Mouse (Mus musculus) hindbrain, embryonic 15.5 days (tissue): Measurements from ENCODE around the gene Kif5c. TPM values are rescaled to one million over a fixed set of nuclear protein-coding genes. Genes with fewer than 3 reads are reported as not detected.

Experiments used
- ATAC-seq: fragments of 200-750 bp; cut with Nextera tagmentation; 2 replicates; pipeline ENCODE4 v1.8.0; 2017; ENCODE audit warnings: low read depth, moderate number of reproducible peaks, moderate TSS enrichment; ENCODE audit not compliant: low FRiP score
- H3K27ac ChIP-seq: fragments of 300-500 bp; sonication (generic); replicated peaks from 2 replicates; pipeline ENCODE4 v1.5.1; 2015; ENCODE audit warnings: mild to moderate bottlenecking, inconsistent platforms
- H3K27me3 ChIP-seq: fragments of 300-500 bp; sonication (generic); 2 replicates; pipeline ENCODE4 v1.6.1; 2015; ENCODE audit warnings: control low read depth, inconsistent platforms
- H3K36me3 ChIP-seq: fragments of 300-500 bp; sonication (generic); 2 replicates; pipeline ENCODE4 v1.6.1; 2015; ENCODE audit warnings: control low read depth, inconsistent platforms
- H3K4me1 ChIP-seq: fragments of 300-500 bp; sonication (generic); replicated peaks from 2 replicates; pipeline ENCODE4 v1.6.1; 2015; ENCODE audit warnings: control low read depth, inconsistent platforms
- H3K4me2 ChIP-seq: fragments of 300-500 bp; sonication (generic); 2 replicates; pipeline ENCODE4 v1.6.1; 2015; ENCODE audit warnings: moderate library complexity, mild to moderate bottlenecking, inconsistent platforms
- H3K4me3 ChIP-seq: fragments of 300-500 bp; sonication (generic); 2 replicates; pipeline ENCODE4 v1.5.1; 2015; ENCODE audit warnings: mild to moderate bottlenecking, inconsistent platforms
- H3K9ac ChIP-seq: fragments of 300-500 bp; sonication (generic); 2 replicates; pipeline ENCODE4 v1.6.1; 2015; ENCODE audit warnings: inconsistent platforms
- H3K9me3 ChIP-seq: fragments of 300-500 bp; sonication (generic); 2 replicates; pipeline ENCODE4 v1.6.1; 2016; ENCODE audit warnings: control low read depth, inconsistent platforms
- WGBS: fragments of 180-500 bp; shearing (Covaris S2); methylation state at CpG from one replicate; pipeline ENCODE4 v1.1.7; 2015; 5-methylcytosine and 5-hydroxymethylcytosine counted together
- polyA plus RNA-seq: library from polyadenylated mRNA; unstranded; fragments of >200 nt; fragmentation: Nextera tagmentation; extraction: Ambion mirVana; gene quantifications from 2 replicates; pipeline ENCODE4 v1.2.1, GENCODE M21; 2015

The Kif5c gene
- polyA plus RNA-seq, 1 experiment from 2014 or later: 188 TPM

GRCm38 (mm10) chr2:49788051-49788418 lies 168.9 kb downstream of the Kif5c start:
- under 1% methylated on average over 14 of the region's 14 CpGs for WGBS
- peaks cover 12% of the 10 kb centered on the region for H3K4me1 ChIP-seq
- H3K36me3 ChIP-seq: no peaks in the 10 kb centered on the region
- peak overlapping the region; percentile 65 for H3K9ac ChIP-seq
- peak overlapping the region; percentile 100 for H3K4me2 ChIP-seq
- H3K27ac ChIP-seq: no peak overlapping the region
- no peaks in the 10 kb centered on the region for H3K9me3 ChIP-seq
- peak overlapping the region; percentile 55 for H3K4me3 ChIP-seq
- peak; percentile 49; the same call in 1 of the 2 replicates for ATAC-seq
- peaks cover 28% of the 10 kb centered on the region for H3K27me3 ChIP-seq

- Histone ChIP-seq H3K4me2 (peak overlapping the region; percentile 100), H3K36me3 (no peaks in the 10 kb centered on the region), H3K9me3 (no peaks in the 10 kb centered on the region), H3K4me3 (no peak overlapping the region), H3K4me1 (peaks cover 12% of the 10 kb centered on the region), H3K27ac (no peak overlapping the region), H3K9ac (no peak overlapping the region), H3K27me3 (peaks cover 28% of the 10 kb centered on the region)
- 20% methylated on average over 3 of the region's 3 CpGs for WGBS
- ATAC-seq: peak; percentile 25; the same call in 1 of the 2 replicates
These were observed 169.5 kb downstream of the Kif5c start for GRCm38 (mm10) chr2:49788643-49789042.

GRCm38 (mm10) chr2:49789078-49789477 lies 170.0 kb downstream of the Kif5c start:
- no peaks in the 10 kb centered on the region for H3K36me3 ChIP-seq
- no peak overlapping the region for H3K4me3 ChIP-seq
- no peak overlapping the region for H3K27ac ChIP-seq
- no peak overlapping the region for H3K9ac ChIP-seq
- H3K4me2 ChIP-seq: 0 out of 2 replicates have a peak overlapping the region, but pooled peaks have one; percentile 100
- no peak for ATAC-seq
- 75% methylated on average over 6 of the region's 6 CpGs for WGBS
- H3K9me3 ChIP-seq: no peaks in the 10 kb centered on the region
- peaks cover 12% of the 10 kb centered on the region for H3K4me1 ChIP-seq
- H3K27me3 ChIP-seq: peaks cover 28% of the 10 kb centered on the region

GRCm38 (mm10) chr2:49789504-49789903 lies 170.4 kb downstream of the Kif5c start:
- Histone ChIP-seq H3K27ac (no peak overlapping the region), H3K4me3 (no peak overlapping the region), H3K9ac (no peak overlapping the region), H3K4me2 (no peak overlapping the region), H3K36me3 (no peaks in the 10 kb centered on the region), H3K4me1 (peaks cover 12% of the 10 kb centered on the region), H3K27me3 (peaks cover 28% of the 10 kb centered on the region), H3K9me3 (no peaks in the 10 kb centered on the region)
- no peak for ATAC-seq
- WGBS: 80% methylated on average over 5 of the region's 5 CpGs

GRCm38 (mm10) chr2:49797444-49798143 lies 178.5 kb downstream of the Kif5c start:
- no peak for ATAC-seq
- H3K4me3 ChIP-seq: no peak overlapping the region
- no peak overlapping the region for H3K9ac ChIP-seq
- no peaks in the 10 kb centered on the region for H3K27me3 ChIP-seq
- 60% methylated on average over 14 of the region's 14 CpGs for WGBS
- H3K4me1 ChIP-seq: no peaks in the 10 kb centered on the region
- no peak overlapping the region for H3K4me2 ChIP-seq
- H3K36me3 ChIP-seq: no peaks in the 10 kb centered on the region
- H3K9me3 ChIP-seq: no peaks in the 10 kb centered on the region
- no peak overlapping the region for H3K27ac ChIP-seq

- H3K4me2 ChIP-seq: no peak overlapping the region
- no peak overlapping the region for H3K9ac ChIP-seq
- no peak overlapping the region for H3K27ac ChIP-seq
- H3K4me1 ChIP-seq: no peaks in the 10 kb centered on the region
- ATAC-seq: no peak; the same call in 1 of the 2 replicates
- H3K27me3 ChIP-seq: no peaks in the 10 kb centered on the region
- no peaks in the 10 kb centered on the region for H3K36me3 ChIP-seq
- no peaks in the 10 kb centered on the region for H3K9me3 ChIP-seq
- no peak overlapping the region for H3K4me3 ChIP-seq
- WGBS: 81% methylated on average over 8 of the region's 8 CpGs
These were observed 185.3 kb downstream of the Kif5c start for GRCm38 (mm10) chr2:49804448-49804847.

GRCm38 (mm10) chr2:49805736-49806371 lies 186.8 kb downstream of the Kif5c start:
- Histone ChIP-seq H3K4me3 (no peak overlapping the region), H3K9me3 (no peaks in the 10 kb centered on the region), H3K4me2 (no peak overlapping the region), H3K27me3 (no peaks in the 10 kb centered on the region), H3K4me1 (no peaks in the 10 kb centered on the region), H3K9ac (no peak overlapping the region), H3K36me3 (no peaks in the 10 kb centered on the region), H3K27ac (no peak overlapping the region)
- no peak for ATAC-seq
- WGBS: 56% methylated on average over 11 of the region's 11 CpGs

- H3K27me3 ChIP-seq: no peaks in the 10 kb centered on the region
- no peak overlapping the region for H3K27ac ChIP-seq
- no peaks in the 10 kb centered on the region for H3K36me3 ChIP-seq
- no peak overlapping the region for H3K9ac ChIP-seq
- no peak overlapping the region for H3K4me2 ChIP-seq
- H3K4me1 ChIP-seq: peaks cover 6% of the 10 kb centered on the region
- no peak overlapping the region for H3K4me3 ChIP-seq
- WGBS: 93% methylated on average over 6 of the region's 6 CpGs
- H3K9me3 ChIP-seq: no peaks in the 10 kb centered on the region
- ATAC-seq: no peak
These were observed 190.4 kb downstream of the Kif5c start for GRCm38 (mm10) chr2:49809496-49809895.

- Histone ChIP-seq H3K36me3 (no peaks in the 10 kb centered on the region), H3K9ac (no peak overlapping the region), H3K9me3 (no peaks in the 10 kb centered on the region), H3K4me1 (peaks cover 6% of the 10 kb centered on the region), H3K4me2 (no peak overlapping the region), H3K27me3 (no peaks in the 10 kb centered on the region), H3K27ac (no peak overlapping the region), H3K4me3 (no peak overlapping the region)
- 19% methylated on average over 11 of the region's 11 CpGs for WGBS
- no peak for ATAC-seq
These were observed 192.3 kb downstream of the Kif5c start for GRCm38 (mm10) chr2:49811420-49811819.

GRCm38 (mm10) chr2:49811871-49812363 lies 192.8 kb downstream of the Kif5c start:
- H3K4me2 ChIP-seq: no peak overlapping the region
- H3K9me3 ChIP-seq: no peaks in the 10 kb centered on the region
- H3K27me3 ChIP-seq: no peaks in the 10 kb centered on the region
- no peaks in the 10 kb centered on the region for H3K36me3 ChIP-seq
- H3K27ac ChIP-seq: no peak overlapping the region
- 33% methylated on average over 4 of the region's 4 CpGs for WGBS
- no peak overlapping the region for H3K4me3 ChIP-seq
- no peak for ATAC-seq
- H3K9ac ChIP-seq: no peak overlapping the region
- H3K4me1 ChIP-seq: peaks cover 6% of the 10 kb centered on the region

- Histone ChIP-seq H3K4me2 (no peak overlapping the region), H3K27me3 (no peaks in the 10 kb centered on the region), H3K36me3 (no peaks in the 10 kb centered on the region), H3K4me1 (peaks cover 6% of the 10 kb centered on the region), H3K27ac (no peak overlapping the region), H3K9ac (no peak overlapping the region), H3K4me3 (no peak overlapping the region), H3K9me3 (no peaks in the 10 kb centered on the region)
- ATAC-seq: no peak
- 82% methylated on average over 4 of the region's 4 CpGs for WGBS
These were observed 194.1 kb downstream of the Kif5c start for GRCm38 (mm10) chr2:49813151-49813550.

GRCm38 (mm10) chr2:49814011-49814410 lies 194.9 kb downstream of the Kif5c start:
- WGBS: 84% methylated on average over 6 of the region's 6 CpGs
- Histone ChIP-seq H3K9me3 (no peaks in the 10 kb centered on the region), H3K4me2 (no peak overlapping the region), H3K4me3 (no peak overlapping the region), H3K4me1 (peaks cover 6% of the 10 kb centered on the region), H3K27ac (no peak overlapping the region), H3K9ac (no peak overlapping the region), H3K27me3 (no peaks in the 10 kb centered on the region), H3K36me3 (no peaks in the 10 kb centered on the region)
- no peak for ATAC-seq
